Mouse (Mus musculus) heart, adult 8-10 months (tissue): ENCODE results near the gene 2410015M20Rik. TPM values are rescaled to one million over a fixed set of nuclear protein-coding genes. Genes with fewer than 3 reads are reported as not detected.

Experiments used
- DNase-seq: peaks from one replicate; pipeline ENCODE4 v3.0.0; 2022; ENCODE audit warnings: low spot score
- total RNA-seq, 4 experiments: library from RNA; stranded (reverse); gene quantifications; 2 replicates each; pipeline ENCODE4 v1.2.4; 2022

Gene 2410015M20Rik
- total RNA-seq, 4 experiments from 2014 or later = 313 to 386 (median 356) TPM

GRCm38 (mm10) chr17:56572154-56572553 is 37.4 kb downstream of the 2410015M20Rik start:
- no peak for DNase-seq

GRCm38 (mm10) chr17:56570287-56570686 is 39.3 kb downstream of the 2410015M20Rik start:
- DNase-seq = no peak

DNA sequence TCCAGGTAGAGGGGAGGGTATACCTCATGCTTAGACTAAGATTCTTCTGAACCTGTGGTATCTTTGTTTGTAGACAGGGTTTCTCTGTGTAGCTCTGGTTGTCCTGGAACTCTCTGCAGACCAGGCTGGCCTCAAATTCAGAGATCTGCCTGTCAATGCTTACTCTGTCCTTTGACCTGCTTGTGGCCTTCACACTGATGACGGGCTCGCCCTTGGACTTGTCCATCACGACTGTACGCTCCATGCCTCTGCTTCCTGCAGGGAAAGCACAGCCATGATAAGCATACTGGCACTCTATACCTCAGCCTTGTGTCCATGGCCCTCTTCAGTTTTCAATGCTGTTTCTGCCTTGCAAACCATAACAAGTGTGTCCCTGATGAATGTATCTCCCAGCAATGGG is 42.2 kb downstream of the 2410015M20Rik start:
- DNase-seq = no peak

- no peak for DNase-seq
Observed at GRCm38 (mm10) chr17:56566918-56567317, 42.7 kb downstream of the 2410015M20Rik start.

DNA sequence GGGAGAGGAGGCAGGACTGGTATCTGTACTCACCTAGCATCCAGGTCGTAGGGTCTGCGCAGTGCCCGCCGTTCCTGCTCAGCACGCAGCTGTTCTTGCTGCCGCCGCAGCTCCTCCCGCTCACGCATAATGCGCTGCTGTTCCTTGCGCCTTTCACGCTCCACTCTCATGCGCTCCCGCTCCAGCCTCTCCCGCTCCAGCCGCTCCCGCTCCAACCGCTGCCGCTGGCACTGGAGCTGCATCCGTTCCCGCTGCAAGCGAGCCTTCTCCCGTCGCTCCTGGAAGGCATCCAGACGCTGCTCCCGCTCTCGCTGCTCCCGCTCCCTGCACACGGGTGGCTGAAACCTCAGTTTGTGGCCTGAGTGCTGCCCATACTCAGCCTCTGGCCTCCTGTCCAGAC is 43.3 kb downstream of the 2410015M20Rik start:
- DNase-seq = no peak

DNA sequence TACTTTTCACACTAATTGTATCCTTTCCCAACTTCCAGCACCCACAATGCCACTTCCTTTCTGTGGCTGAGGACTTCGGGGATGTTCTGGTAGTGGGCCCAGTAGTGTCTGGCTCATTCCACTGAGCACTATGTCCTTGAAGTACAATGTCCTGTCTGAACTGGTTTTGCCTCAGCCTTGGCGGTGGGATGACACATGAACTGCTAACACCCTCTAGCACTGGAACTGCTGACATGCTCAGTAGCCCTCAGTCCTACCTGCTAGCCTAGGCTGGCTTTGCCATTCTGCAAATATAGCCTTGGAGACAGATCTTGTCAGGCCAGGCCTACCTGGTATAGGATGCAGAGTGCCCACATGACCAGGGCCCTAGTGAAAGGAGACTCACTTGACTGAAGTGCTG is 47.7 kb downstream of the 2410015M20Rik start:
- DNase-seq = no peak

GRCm38 (mm10) chr17:56560131-56560530 is 49.4 kb downstream of the 2410015M20Rik start:
- no peak for DNase-seq

DNA sequence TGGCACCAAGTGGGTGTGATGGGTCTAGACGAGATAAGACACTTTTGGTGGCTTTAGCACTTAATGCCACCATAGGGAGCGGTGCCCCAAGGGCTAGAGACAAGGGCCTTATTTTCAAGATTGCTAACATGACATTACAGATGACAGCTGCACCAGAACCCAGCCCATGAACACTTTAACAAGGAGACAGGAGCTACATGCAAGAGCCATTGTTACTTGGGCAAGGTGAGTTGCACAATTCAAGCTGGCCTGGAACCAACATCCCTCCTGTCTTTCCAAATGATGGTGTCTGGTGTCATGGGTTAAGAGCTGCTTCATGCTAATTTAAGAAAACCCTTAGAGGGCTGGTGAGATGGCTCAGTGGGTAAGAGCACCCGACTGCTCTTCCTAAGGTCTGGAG is 50.2 kb downstream of the 2410015M20Rik start:
- no peak for DNase-seq

DNA sequence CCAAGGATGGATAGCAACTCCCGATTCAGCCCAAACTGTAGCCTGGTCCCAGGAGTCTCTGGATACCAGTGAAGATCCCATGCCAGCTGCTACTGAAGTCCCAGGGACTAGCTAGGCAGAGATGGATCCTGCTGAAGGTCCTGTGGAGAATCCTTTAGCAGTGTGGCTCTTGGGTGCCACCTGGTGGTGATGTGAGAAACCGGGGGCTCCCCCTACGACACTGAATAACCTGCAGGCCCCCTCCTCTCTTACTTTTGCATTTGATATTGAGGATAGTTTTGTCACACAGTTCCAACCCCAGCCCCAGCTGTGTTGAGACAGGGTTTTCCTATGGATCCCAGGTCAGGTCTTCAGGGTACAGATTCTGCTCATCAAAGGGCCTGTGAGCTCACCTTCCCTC is 51.1 kb downstream of the 2410015M20Rik start:
- DNase-seq = peak; percentile 49

Other genes with a start within 250 kb of the 2410015M20Rik start
- 10 to 100 TPM; 54.3 to 66.4 (median 60.0) TPM for gene Ptprs, start 133.3 kb downstream of the 2410015M20Rik start, total RNA-seq
- gene Znrf4, start 97.3 kb downstream of the 2410015M20Rik start, total RNA-seq = not detected
- gene Gm20219, start 55.4 kb downstream of the 2410015M20Rik start, total RNA-seq = under 1 TPM in 3 of 4 experiments, not detected in 1; 0.20 to 0.28 (median 0.22) TPM
- 10 to 100 TPM; 36.9 to 48.4 (median 41.5) TPM for gene Safb2, start 25.2 kb downstream of the 2410015M20Rik start, total RNA-seq
- 10 to 100 TPM; 55.6 to 70.7 (median 66.7) TPM for gene Safb, start 24.9 kb downstream of the 2410015M20Rik start, total RNA-seq
- gene Rpl36, start 3.6 kb upstream of the 2410015M20Rik start, total RNA-seq = 100 to 1,000 TPM; 697 to 769 (median 735) TPM
- 100 to 1,000 TPM; 124 to 136 (median 125) TPM for gene Lonp1, start 17.1 kb upstream of the 2410015M20Rik start, total RNA-seq
- gene Catsperd, start 18.4 kb upstream of the 2410015M20Rik start, total RNA-seq = under 1 TPM in 2 of 4 experiments, not detected in 2; 0.16 TPM
- 10 to 100 TPM; 33.8 to 39.3 (median 37.5) TPM for gene Ranbp3, start 63.5 kb upstream of the 2410015M20Rik start, total RNA-seq
- gene Ndufa11, start 108.0 kb upstream of the 2410015M20Rik start, total RNA-seq = 100 to 1,000 TPM; 804 to 980 (median 857) TPM
- gene Vmac, start 108.3 kb upstream of the 2410015M20Rik start, total RNA-seq = 1 to 10 TPM; 3.2 to 7.1 (median 6.0) TPM
- 10 to 100 TPM; 22.4 to 26.7 (median 24.6) TPM for gene Nrtn, start 147.8 kb upstream of the 2410015M20Rik start, total RNA-seq
- 10 to 100 TPM; 15.6 to 18.5 (median 16.6) TPM for gene Dus3l, start 155.0 kb upstream of the 2410015M20Rik start, total RNA-seq
- under 1 TPM; 0.31 to 0.60 (median 0.43) TPM for gene Prr22, start 160.5 kb upstream of the 2410015M20Rik start, total RNA-seq
- 1 to 10 TPM; 1.6 to 3.5 (median 2.7) TPM for gene Rfx2, start 221.2 kb upstream of the 2410015M20Rik start, total RNA-seq